Mouse (Mus musculus): ENCODE measurements around the gene Crebbp.
"Not testable (repeated sequence)": the region's sequence is repeated elsewhere in the genome, so short reads cannot be mapped to it uniquely, and the experiment has no call there.

The Crebbp gene

GRCm38 (mm10) chr16:4138541-4138940, 75.3 kb downstream of the Crebbp start:
- DNase-seq: no peak

DNA sequence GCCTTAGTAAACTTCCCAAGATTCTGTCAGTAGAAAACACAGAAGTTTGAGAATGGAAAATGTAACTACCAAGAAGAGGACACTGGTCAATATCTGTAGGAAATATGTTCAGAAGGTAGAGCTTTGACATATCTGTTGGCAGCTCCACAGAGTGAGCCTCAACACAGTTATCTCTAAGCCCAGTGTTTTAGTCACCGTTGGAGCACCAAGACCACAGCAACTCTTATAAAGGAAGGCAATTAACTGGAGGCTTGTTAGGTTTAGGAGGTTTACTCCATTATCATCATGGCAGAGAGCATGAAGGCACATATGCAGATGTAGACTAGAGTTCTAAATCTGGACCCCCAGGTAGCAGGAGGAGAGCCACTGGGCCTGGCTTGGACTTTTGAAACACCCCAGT, 80.0 kb downstream of the Crebbp start:
- no peak for DNase-seq

- no peak for DNase-seq
Measured at GRCm38 (mm10) chr16:4128894-4129293, 84.9 kb downstream of the Crebbp start.

GRCm38 (mm10) chr16:4117072-4117471, 96.7 kb downstream of the Crebbp start:
- DNase-seq: no peak

GRCm38 (mm10) chr16:4100374-4100773, 113.4 kb downstream of the Crebbp start:
- DNase-seq: no peak

GRCm38 (mm10) chr16:4097521-4097920, 116.3 kb downstream of the Crebbp start:
- no peak for DNase-seq

GRCm38 (mm10) chr16:4096898-4097297, 116.9 kb downstream of the Crebbp start:
- DNase-seq: no peak

DNA sequence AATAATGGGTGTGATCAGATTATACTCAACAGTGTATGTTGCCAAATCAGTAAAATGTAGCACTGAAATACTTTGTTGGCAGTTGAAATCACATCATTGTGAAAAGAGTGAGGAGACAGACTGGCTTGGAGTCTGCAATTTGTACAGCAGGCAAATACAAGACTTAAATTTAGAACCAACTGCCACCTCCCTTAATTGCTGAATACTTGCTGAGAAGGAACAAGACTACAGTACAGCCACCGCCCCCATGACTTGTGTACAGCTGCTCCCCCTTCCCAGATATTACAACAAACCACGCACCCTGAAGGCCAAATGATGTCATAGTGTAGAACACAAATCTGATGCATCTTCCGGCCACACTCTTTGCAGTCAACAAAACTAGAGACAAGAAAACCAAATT, 117.7 kb downstream of the Crebbp start:
- DNase-seq: no peak

GRCm38 (mm10) chr16:4087214-4087913, 126.4 kb downstream of the Crebbp start:
- no peak for DNase-seq

GRCm38 (mm10) chr16:4085851-4086387, 127.9 kb downstream of the Crebbp start:
- no peak for DNase-seq

DNA sequence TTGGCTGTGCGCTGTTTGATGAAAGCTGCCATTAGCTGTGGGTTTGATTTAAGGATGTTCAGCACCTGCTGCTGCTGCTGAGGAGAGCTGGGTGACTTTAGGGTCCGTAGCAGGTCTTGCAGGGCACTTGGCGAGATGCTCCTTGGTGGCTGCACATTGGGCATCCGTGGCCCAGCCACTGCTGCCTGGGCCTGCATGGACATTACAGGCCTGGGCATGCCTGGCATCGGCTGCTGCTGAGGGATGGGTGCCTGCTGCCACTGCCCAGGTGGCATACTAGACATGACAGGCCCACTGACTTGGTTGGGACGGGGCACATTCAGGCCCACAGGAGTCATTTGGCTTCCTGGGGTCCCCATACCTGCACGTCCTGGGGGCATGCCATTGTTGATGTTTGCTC, 128.7 kb downstream of the Crebbp start:
- DNase-seq: no peak

DNA sequence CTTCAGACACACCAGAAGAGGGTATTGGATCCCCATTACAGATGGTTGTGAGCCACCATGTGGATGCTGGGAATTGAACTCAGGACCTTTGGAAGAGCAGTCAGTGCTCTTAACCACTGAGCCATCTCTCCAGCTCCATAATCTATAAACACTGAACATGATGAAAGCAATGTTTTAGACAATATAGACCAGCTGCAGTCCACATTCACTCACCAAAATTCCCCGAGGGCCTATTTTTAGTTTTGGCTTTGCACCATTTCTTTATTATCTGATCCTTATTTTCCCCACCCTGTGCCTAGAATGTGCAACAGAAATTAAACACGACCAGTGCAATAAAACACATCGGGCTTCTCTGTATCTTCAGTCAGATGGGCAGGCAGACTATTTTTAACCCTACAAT, 133.4 kb downstream of the Crebbp start:
- not testable (repeated sequence) for DNase-seq

DNA sequence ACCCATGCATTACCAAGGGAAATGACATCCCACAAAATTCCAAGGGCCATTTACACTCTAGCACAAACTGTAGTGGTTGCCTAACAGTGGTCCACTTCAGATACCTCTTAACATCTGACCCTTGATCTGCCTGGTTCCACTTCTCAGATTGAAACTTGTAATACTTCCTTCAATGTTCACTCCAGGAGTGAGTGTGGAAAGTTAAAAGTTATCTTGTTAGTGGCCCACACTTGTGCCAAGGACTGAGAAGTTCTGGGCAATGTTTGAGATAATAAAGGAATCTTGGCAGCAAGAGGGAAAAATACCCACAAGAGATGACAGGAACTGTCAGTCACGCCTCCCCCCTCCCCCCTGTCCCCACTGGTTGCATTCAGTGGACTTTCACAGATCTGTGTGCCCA, 134.1 kb downstream of the Crebbp start:
- no peak for DNase-seq

DNA sequence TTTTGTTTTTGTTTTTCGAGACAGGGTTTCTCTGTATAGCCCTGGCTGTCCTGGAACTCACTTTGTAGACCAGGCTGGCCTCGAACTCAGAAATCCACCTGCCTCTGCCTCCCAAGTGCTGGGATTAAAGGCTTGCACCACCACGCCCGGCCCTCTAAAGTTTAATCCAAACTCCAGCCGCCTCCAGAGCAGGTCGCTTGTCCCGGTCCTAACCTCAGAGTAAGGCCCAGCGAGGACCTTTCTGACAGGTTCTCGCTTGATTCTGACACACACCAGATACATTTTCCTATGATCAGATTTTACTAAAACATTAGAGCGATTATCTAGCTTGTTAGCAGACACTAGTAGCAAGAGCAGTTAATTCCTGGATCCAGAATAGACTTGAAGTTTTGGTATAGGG, 135.5 kb downstream of the Crebbp start:
- DNase-seq: peak; percentile 24

- DNase-seq: peak; percentile 97
Measured at GRCm38 (mm10) chr16:4077384-4078061, 136.3 kb downstream of the Crebbp start, which contains the start of gene Trap1. Gene Trap1 (minus strand): TSS chr16:4077827.

GRCm38 (mm10) chr16:4074836-4075235, 139.0 kb downstream of the Crebbp start:
- no peak for DNase-seq

DNA sequence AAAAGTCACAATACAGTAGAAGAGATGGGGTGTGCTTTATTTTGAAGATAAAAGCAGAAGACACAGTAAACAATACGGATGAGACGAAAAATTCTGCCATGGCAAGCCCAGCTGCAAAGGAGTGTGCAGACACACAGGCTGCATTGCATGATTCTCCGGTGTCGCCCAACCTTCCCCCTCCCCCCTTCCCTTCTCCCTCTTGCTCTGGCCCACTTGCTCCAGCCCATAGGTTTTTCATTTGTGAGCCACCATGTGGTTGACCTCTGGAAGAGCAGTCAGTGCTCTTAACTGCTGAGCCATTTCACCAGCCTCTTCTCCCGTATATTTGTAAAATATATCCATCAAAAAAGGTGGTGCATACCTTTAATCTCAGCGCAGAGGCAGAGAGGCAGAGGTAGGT, 139.5 kb downstream of the Crebbp start:
- no peak for DNase-seq

DNA sequence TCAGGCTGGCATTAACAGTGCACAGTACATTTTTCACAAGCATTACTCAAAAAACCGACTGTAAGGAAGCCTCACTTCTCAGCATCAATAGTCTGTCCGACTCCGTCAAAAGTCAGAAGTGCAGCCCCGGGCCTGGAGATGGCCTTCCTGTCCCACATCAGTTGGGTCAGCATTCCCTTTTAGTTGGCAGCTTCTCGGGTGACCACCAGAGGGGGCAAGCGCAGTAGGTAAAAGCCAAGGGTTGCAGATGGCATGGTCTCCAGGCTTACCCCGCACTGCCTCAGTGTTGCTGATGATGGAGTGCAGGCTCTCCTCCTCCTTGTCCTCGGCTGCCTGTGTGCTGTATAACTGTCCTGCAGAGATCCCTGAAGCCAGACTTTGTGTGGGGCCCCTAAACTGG, 145.2 kb downstream of the Crebbp start:
- peak; percentile 70 for DNase-seq

GRCm38 (mm10) chr16:4064945-4065344, 148.9 kb downstream of the Crebbp start:
- DNase-seq: no peak

GRCm38 (mm10) chr16:4053811-4054210, 160.0 kb downstream of the Crebbp start:
- no peak for DNase-seq

DNA sequence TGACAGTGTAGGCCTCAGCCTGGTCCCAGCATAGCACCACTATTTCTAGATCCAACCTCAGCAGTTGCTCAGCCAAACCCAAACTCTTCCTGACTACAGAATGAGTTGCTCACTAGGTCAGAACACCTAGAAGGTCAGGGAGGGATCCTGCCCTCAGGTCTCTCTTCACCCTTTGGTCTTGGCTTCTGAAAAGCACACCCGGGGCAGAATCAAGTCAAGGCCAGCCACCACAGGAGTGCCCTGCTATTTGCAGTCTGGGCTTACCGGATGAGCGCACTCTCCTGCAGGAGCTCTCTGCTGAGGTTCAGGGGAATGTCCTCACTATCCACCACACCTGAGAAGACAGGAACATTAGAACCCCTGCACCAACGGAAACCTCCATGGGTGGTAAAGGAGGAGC, 161.2 kb downstream of the Crebbp start:
- DNase-seq: no peak

DNA sequence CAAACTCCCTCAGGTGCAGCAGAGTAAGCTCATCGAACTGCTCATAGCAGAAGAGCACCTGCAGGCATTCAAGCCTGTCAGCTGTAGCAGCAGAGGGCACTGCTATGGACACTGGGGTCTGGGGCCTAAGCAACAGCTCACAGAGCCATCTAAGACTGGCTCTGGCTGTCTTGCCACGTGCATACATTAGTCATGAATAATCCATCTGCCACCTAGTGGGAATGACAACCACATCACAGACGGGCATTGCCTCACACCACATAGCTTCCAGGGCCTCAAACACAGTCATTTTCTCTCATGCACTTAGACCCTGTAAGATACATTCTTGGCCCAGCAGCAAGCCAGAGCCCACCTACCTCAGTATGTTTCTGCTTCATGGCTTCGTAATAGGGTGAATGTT, 168.3 kb downstream of the Crebbp start:
- no peak for DNase-seq

DNA sequence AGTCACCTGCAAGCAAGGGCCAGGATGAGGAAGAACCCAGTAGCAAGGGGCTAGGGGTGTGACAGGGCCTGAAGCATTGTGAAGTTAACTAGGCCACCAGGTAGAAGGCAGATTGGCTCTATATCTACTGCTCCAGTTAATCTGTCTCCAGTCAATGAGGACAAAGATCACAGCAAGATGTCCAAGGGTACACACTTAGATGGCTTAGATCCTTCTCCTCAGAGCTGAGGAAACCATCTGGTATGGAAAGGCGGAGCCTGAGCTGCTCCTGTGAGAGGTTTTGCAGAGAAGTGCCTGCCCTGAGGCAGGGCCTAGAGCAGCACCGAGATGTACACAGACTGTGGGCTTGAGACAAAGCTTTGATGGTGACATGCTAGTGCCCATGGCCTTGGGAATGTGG, 169.7 kb downstream of the Crebbp start:
- DNase-seq: no peak

DNA sequence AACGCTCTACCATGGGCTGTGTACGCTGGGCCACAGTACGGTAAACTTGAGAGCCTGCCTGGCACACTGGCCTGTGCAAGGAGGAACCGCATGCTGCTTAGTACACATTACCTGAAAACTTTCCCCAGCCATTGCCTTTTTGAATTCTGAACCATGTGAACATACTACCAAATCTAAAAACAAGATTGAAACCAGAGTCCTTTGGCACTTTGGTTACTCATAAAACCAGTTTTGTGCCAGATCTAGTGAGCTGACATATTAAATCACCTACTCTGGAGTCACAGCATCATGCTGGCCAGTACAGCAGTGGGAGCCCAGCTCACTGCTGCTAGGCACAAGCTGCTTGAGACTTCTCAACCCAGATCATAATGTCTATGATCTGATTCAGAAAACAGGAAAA, 172.2 kb downstream of the Crebbp start:
- no peak for DNase-seq

All from thymus, postnatal 14 days (tissue).